Mouse (Mus musculus): Measurements from ENCODE around the gene Chst15. TPM values are rescaled to one million over a fixed set of nuclear protein-coding genes. Genes with fewer than 3 reads are reported as not detected.

Gene Chst15
- total RNA-seq (2021), result 10 to 100 TPM; 34.1 to 43.9 TPM
- long read RNA-seq, experiment 1, full-length matches to known transcripts, result 11 of 19 reads
- long read RNA-seq, experiment 1, partial matches to known transcripts, result 6 of 19 reads
- long read RNA-seq, experiment 1, other reads (novel, unspliced or antisense), result 2 of 19 reads
- long read RNA-seq, experiment 2, full-length matches to known transcripts, result 3 of 26 reads
- long read RNA-seq, experiment 2, partial matches to known transcripts, result 7 of 26 reads
- long read RNA-seq, experiment 2, other reads (novel, unspliced or antisense), result 16 of 26 reads

GRCm38 (mm10) chr7:132317036-132317541 is at the start of gene Chst15:
Gene Chst15, minus strand, starts transcription at chr7:132317228.
- DNase-seq (ENCODE audit: low spot score in 2 of 2), result peak; percentile 58 to 66

GRCm38 (mm10) chr7:132365703-132366384 is 48.8 kb upstream of the Chst15 start:
- no peak for DNase-seq (ENCODE audit: low spot score in 2 of 2)

- no peak for DNase-seq (ENCODE audit: low spot score in 2 of 2)
Measured at GRCm38 (mm10) chr7:132365111-132365510, 48.1 kb upstream of the Chst15 start.

GRCm38 (mm10) chr7:132364506-132364905 is 47.5 kb upstream of the Chst15 start:
- no peak for DNase-seq (ENCODE audit: low spot score in 2 of 2)

GRCm38 (mm10) chr7:132360336-132360735 is 43.3 kb upstream of the Chst15 start:
- DNase-seq (ENCODE audit: low spot score in 2 of 2), result no peak

- no peak for DNase-seq (ENCODE audit: low spot score in 2 of 2)
Measured at GRCm38 (mm10) chr7:132358709-132359108, 41.7 kb upstream of the Chst15 start.

GRCm38 (mm10) chr7:132358250-132358649 is 41.2 kb upstream of the Chst15 start:
- no peak for DNase-seq (ENCODE audit: low spot score in 2 of 2)

GRCm38 (mm10) chr7:132357841-132358237 is 40.8 kb upstream of the Chst15 start:
- DNase-seq (ENCODE audit: low spot score in 2 of 2), result no peak

- DNase-seq (ENCODE audit: low spot score in 2 of 2), result no peak
Measured at GRCm38 (mm10) chr7:132356881-132357840, 40.1 kb upstream of the Chst15 start.

GRCm38 (mm10) chr7:132356185-132356584 is 39.2 kb upstream of the Chst15 start:
- DNase-seq (ENCODE audit: low spot score in 2 of 2), result no peak

GRCm38 (mm10) chr7:132355767-132356166 is 38.7 kb upstream of the Chst15 start:
- DNase-seq (ENCODE audit: low spot score in 2 of 2), result no peak

GRCm38 (mm10) chr7:132349075-132349572 is 32.1 kb upstream of the Chst15 start:
- no peak for DNase-seq (ENCODE audit: low spot score in 2 of 2)

GRCm38 (mm10) chr7:132347273-132348045 is 30.4 kb upstream of the Chst15 start:
- DNase-seq (ENCODE audit: low spot score in 2 of 2), result no peak

GRCm38 (mm10) chr7:132345526-132346070 is 28.6 kb upstream of the Chst15 start:
- DNase-seq (ENCODE audit: low spot score in 2 of 2), result peak in 1 of 2 experiments; percentile 21

GRCm38 (mm10) chr7:132344606-132345005 is 27.6 kb upstream of the Chst15 start:
- DNase-seq (ENCODE audit: low spot score in 2 of 2), result no peak

- no peak for DNase-seq (ENCODE audit: low spot score in 2 of 2)
Measured at GRCm38 (mm10) chr7:132343900-132344299, 26.9 kb upstream of the Chst15 start.

GRCm38 (mm10) chr7:132343146-132343545 is 26.1 kb upstream of the Chst15 start:
- no peak for DNase-seq (ENCODE audit: low spot score in 2 of 2)

- no peak for DNase-seq (ENCODE audit: low spot score in 2 of 2)
Measured at GRCm38 (mm10) chr7:132339041-132339839, 22.2 kb upstream of the Chst15 start.

GRCm38 (mm10) chr7:132338350-132338749 is 21.3 kb upstream of the Chst15 start:
- DNase-seq (ENCODE audit: low spot score in 2 of 2), result no peak

Data from adrenal gland, adult 18-20 months (tissue).